Mouse (Mus musculus): ENCODE data around the gene Rab5b. TPM values are rescaled to one million over a fixed set of nuclear protein-coding genes. Genes with fewer than 3 reads are reported as not detected.

Gene Rab5b
- polyA plus RNA-seq (2017; shearing (Covaris generic)): 10 to 100 TPM; 36.9 to 40.5 TPM

DNA sequence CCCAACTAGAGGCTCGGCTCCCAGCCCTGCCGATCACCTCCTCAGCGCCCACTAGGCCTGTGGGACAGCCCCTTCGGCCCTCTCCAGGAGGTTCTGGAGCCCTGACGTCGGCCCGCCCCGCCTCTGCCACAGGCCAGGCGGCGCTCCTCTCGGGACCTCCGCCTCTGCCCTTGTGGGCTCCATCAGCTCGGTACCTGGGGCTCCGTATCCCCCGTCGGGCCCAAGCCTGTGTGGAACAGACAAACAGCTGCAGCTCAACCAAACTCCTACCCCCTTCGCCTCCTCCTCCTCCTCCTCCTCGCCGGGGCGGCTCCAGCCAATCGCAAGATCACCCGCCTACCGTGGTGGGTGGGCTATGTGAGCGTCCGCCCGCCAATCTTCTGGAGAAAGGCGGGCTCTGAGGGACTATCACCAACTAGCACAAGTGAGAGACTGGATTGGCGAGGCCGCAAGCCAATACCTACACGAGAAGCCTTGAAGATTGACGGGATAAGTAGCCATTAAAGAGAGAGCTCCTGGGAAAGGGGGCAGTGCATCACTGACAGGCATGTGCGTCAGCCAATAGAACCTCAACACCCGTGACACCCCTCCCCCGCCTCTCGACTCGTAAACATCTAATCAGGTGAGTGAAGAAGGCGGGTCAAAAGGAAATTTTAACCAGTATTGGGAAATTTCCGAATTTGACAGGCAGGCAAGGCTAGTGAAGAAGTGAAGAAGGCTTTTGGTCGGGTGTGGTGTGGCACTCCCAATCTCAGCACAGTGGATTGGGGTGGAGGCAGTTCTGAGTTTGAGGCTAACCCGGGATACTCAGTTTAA is at the start of gene Rab5b:
Rab5b (minus strand) TSS at position 273 of the 816 bp plus-strand sequence.

DNA sequence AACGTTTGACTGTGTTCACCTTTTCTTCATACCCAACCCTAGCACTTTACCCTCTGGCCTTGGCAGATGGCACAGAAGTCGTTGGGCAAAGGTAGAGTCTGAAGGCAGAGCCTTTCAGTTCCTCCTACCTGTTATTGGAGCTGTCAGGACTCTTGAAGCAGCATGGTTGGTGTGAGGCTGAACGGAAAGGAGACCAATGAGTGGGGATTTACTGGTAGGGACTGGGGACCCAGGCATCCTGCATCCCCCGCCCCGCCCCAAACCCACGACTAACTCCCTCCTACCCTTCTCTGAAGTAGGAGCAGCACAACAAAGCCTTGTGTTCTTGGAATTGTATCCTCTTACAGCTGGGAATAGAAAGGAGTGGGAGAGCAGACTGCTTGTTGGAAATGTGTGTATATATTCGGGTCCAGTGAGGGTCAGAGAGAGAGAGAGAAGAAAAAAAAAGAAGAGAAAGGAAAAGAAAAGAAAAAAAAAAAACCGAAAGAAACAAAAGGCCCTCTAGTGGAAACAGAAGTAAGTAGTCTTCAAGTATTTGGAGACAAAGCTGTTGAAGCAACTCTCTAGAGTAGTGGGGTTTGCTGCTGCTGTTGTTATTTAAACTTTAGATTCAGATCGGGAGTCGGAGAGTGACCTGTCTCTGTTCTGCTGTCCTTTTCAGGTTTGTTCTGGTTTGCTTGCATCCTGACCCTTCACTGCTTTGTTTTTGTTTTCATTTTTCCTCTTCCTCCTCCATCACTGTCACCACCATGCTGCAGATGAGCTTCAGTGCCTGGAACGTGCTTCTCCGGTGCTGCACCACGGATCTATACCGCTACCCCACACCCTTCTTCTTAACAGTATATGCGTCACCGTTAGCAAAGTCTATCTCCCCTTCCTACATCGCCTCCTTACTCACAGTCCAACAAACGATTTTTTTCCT is 48.9 kb upstream of the Rab5b start, which contains the start of gene Dgka:
Dgka (minus strand) TSS at position 176 of the 922 bp plus-strand sequence.

DNA sequence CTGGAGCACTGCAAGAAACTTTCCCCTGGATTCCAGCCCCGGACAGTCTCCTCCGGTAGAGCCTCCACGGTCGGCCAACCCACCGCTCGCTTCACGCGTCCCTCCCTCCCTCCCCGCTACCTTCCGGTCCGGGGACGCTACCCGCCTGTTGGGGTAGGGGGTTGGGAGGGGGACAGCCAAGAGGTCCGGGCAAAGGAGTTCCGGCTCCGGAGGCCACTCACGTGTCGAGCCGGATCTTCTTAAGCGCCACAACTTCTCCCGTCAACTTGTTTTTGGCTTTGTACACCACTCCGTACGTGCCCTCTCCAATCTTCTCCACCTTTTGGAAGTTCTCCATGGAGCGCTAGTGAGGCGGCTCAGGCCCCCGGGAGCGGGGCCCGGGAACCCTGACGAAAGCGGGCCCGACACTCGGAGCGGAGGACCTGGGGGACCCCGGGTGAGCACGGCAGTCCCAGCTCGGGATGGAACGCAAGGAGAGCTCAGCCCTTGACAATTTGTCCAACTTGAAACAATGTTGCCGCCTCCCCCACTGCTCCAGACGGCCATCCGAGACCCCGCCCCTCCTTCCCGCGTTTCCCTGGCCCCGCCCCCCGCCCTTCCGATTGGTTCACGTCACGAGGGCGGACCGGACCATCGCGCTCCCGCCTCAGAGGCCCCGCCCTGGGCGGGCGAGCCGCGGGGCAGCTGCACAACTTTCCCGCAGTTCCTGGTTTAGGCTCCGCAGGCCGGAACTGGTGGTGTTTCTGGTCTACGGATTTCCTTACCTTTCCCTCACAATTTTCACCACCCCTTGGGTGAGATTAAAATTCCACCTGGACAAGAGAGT is 8.6 kb upstream of the Rab5b start, which contains the start of gene Cdk2:
Cdk2 (minus strand) TSS at position 541 of the 826 bp plus-strand sequence.

DNA sequence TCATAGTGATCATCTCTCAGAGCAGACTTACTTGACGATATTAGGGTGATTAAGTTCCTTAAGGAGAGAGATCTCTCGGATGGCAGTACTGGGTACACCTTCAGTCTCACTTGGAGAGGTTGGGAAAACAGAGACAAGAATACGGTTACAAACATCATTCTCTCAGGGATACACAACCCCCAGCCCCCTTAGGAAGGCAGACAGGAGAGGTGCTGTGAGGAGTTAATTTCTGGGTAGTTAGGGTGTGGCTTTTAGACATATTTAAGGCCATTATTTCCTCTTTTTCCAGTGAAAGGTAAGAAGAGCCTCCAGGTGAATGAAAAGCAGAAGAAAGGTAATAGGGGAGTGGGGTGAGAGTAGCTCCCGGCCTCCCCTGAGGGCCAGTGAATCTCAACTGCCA is 7.8 kb upstream of the Rab5b start, which contains the start of gene Pmel:
Pmel (plus strand) TSS at position 301 of the 400 bp plus-strand sequence.

DNA sequence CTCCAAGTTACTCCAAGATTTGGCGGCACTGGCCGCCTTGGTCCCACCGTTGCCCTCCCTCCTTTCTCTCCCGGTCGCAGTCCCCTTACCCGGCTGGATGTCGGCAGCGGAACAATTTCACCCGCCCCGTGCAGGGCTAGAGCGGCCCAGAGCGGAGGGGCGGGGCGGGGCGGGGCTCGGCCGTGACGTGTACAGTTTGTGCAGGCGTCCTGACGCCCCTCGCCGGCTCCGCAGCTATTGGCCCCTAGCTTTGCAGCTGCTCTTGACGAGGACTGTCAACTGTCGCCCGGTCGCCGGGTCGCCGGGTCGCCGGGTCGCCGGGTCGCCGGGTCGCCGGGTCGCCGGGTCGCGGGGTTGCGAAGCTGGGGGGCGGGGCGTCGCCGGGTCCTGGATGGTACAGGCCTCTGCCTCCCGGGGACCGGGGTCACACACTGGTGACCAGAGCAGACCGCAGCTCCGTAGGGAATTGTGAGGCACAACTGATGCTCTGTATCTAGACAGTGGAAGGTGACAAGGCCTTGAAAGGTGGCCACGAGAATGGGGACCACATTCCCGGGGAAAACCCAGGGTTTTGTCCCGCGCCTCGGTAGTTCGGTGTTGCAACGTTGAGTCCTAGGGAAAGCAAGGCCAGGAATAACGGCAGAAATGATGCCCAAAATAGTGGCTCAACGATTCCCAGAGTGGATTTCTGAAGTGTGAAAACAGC is 22.1 kb downstream of the Rab5b start, which contains the start of gene Suox:
Suox (minus strand) TSS at position 311 of the 706 bp plus-strand sequence.

DNA sequence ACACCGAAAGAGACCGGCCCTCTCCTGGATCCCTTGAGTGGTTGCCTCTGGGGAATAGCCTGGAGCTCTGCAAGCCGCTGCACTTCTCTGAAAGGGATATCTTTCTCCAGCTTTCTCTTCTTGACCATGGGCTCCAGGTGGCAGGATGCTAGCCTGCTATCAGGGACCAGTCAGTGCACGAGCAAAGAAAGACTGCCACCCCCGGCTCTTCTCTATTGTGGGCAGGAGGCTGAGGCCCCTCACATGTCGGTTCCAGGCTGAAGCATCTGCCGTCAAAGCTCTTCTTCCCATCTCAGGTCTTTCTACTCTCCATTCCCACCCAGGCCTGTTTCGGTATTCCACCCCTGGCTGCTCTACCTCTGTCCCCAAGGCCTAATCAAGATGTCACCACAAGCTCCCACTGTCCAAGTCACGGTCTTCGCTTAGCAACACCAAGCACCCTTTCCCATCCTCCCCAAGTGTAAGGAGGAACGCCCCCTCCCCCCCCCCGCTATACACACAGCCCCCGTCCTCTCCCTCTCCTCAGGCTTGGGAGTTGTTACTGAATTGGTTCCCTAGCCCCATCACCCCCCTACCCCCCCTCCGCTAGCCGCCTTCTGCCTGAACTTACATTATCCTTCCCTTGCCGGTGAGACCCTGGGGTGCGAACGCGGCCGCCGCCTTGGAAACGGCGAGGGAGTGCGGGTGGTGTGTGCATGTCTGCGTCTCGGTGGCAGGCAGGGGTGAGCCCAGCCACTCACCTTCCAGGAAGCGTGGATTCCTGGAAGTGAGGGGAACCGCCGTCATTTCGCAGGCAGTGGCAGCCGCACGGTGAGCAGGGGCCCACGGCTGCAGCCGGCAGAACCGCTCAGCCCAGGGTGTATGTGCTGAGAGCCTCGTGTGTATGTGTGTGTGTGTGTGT is 50.7 kb downstream of the Rab5b start, which contains the start of gene Ikzf4:
Ikzf4 (minus strand) TSS at position 881 of the 901 bp plus-strand sequence.

Other genes starting within 250 kb of the Rab5b start
- gene Smarcc2, start 237.0 kb downstream of the Rab5b start, polyA plus RNA-seq (2017; shearing (Covaris generic)): 100 to 1,000 TPM in 1 of 2 experiments, 10 to 100 TPM in 1; 97.3 to 105 TPM
- 1,000 to 10,000 TPM; 1,605 to 1,940 TPM for gene Myl6, start 202.1 kb downstream of the Rab5b start, polyA plus RNA-seq (2017; shearing (Covaris generic))
- 1 to 10 TPM; 2.8 to 4.1 TPM for gene Myl6b, start 197.6 kb downstream of the Rab5b start, polyA plus RNA-seq (2017; shearing (Covaris generic))
- gene Esyt1, start 170.4 kb downstream of the Rab5b start, polyA plus RNA-seq (2017; shearing (Covaris generic)): 100 to 1,000 TPM; 152 to 259 TPM
- 10 to 100 TPM; 14.8 to 21.0 TPM for gene Zc3h10, start 148.5 kb downstream of the Rab5b start, polyA plus RNA-seq (2017; shearing (Covaris generic))
- 1,000 to 10,000 TPM; 2,295 to 3,397 TPM for gene Rpl41, start 147.0 kb downstream of the Rab5b start, polyA plus RNA-seq (2017; shearing (Covaris generic))
- gene Pa2g4, start 130.3 kb downstream of the Rab5b start, polyA plus RNA-seq (2017; shearing (Covaris generic)): 10 to 100 TPM; 32.7 to 42.9 TPM
- gene Erbb3, start 106.6 kb downstream of the Rab5b start, polyA plus RNA-seq (2017; shearing (Covaris generic)): 10 to 100 TPM in 1 of 2 experiments, 1 to 10 TPM in 1; 2.0 to 15.0 TPM
- gene Rps26, start 69.5 kb downstream of the Rab5b start, polyA plus RNA-seq (2017; shearing (Covaris generic)): 1,000 to 10,000 TPM in 1 of 2 experiments, 100 to 1,000 TPM in 1; 586 to 1,014 TPM
- gene Ikzf4, start 50.3 kb downstream of the Rab5b start, polyA plus RNA-seq (2017; shearing (Covaris generic)): 10 to 100 TPM; 77.6 to 81.2 TPM
- 10 to 100 TPM; 45.6 to 47.3 TPM for gene Suox, start 22.2 kb downstream of the Rab5b start, polyA plus RNA-seq (2017; shearing (Covaris generic))
- 1 to 10 TPM; 3.4 to 6.2 TPM for gene Pmel, start 7.9 kb upstream of the Rab5b start, polyA plus RNA-seq (2017; shearing (Covaris generic))
- gene Cdk2, start 8.8 kb upstream of the Rab5b start, polyA plus RNA-seq (2017; shearing (Covaris generic)): 10 to 100 TPM; 42.5 to 47.5 TPM
- 100 to 1,000 TPM; 586 to 621 TPM for gene Dgka, start 48.6 kb upstream of the Rab5b start, polyA plus RNA-seq (2017; shearing (Covaris generic))
- gene Pym1, start 51.6 kb upstream of the Rab5b start, polyA plus RNA-seq (2017; shearing (Covaris generic)): 10 to 100 TPM; 40.9 to 52.5 TPM
- gene Mmp19, start 94.6 kb upstream of the Rab5b start, polyA plus RNA-seq (2017; shearing (Covaris generic)): under 1 TPM; 0.43 to 0.45 TPM
- gene Dnajc14, start 107.8 kb upstream of the Rab5b start, polyA plus RNA-seq (2017; shearing (Covaris generic)): 10 to 100 TPM; 67.6 to 90.9 TPM
- 1 to 10 TPM; 2.8 to 4.2 TPM for gene Tmem198b, start 108.1 kb upstream of the Rab5b start, polyA plus RNA-seq (2017; shearing (Covaris generic))
- 100 to 1,000 TPM; 141 to 143 TPM for gene Sarnp, start 121.1 kb upstream of the Rab5b start, polyA plus RNA-seq (2017; shearing (Covaris generic))
- gene Ormdl2, start 125.4 kb upstream of the Rab5b start, polyA plus RNA-seq (2017; shearing (Covaris generic)): 10 to 100 TPM; 55.1 to 69.2 TPM
- gene Gdf11, start 195.5 kb upstream of the Rab5b start, polyA plus RNA-seq (2017; shearing (Covaris generic)): 1 to 10 TPM; 3.8 to 3.9 TPM
- 1 to 10 TPM; 2.9 to 7.2 TPM for gene Cd63, start 204.7 kb upstream of the Rab5b start, polyA plus RNA-seq (2017; shearing (Covaris generic))
- 10 to 100 TPM in 1 of 2 experiments, 1 to 10 TPM in 1; 9.4 to 10.6 TPM for gene Rdh5, start 226.6 kb upstream of the Rab5b start, polyA plus RNA-seq (2017; shearing (Covaris generic))
- 100 to 1,000 TPM; 211 to 212 TPM for gene Bloc1s1, start 227.8 kb upstream of the Rab5b start, polyA plus RNA-seq (2017; shearing (Covaris generic))
- 10 to 100 TPM; 10.4 to 15.0 TPM for gene Itga7, start 237.6 kb upstream of the Rab5b start, polyA plus RNA-seq (2017; shearing (Covaris generic))